Mouse (Mus musculus) small intestine, adult 2 months (tissue): ENCODE results near the gene Prg2. TPM values are rescaled to one million over a fixed set of nuclear protein-coding genes. Genes with fewer than 3 reads are reported as not detected.
A peak's percentile ranks its signal among the peaks of the same experiment; 100 is the strongest.

Experiments used
- H3K27ac ChIP-seq: fragments of 200-500 bp; 2 replicates; pipeline ENCODE4 v1.5.1; 2012; ENCODE audit warnings: low read depth, low read length, control low read depth, inconsistent platforms; ENCODE audit not compliant: insufficient read depth
- H3K27me3 ChIP-seq: fragments of 200-500 bp; 2 replicates; pipeline ENCODE4 v1.6.1; 2012; ENCODE audit warnings: mild to moderate bottlenecking, moderate library complexity, low read length, inconsistent platforms; ENCODE audit not compliant: control insufficient read depth, insufficient read depth
- H3K36me3 ChIP-seq: fragments of 200-500 bp; 2 replicates; pipeline ENCODE4 v1.6.1; 2012; ENCODE audit warnings: mild to moderate bottlenecking, low read length, control low read depth, inconsistent platforms; ENCODE audit not compliant: control insufficient read depth, insufficient read depth
- H3K4me1 ChIP-seq: fragments of 200-500 bp; 2 replicates; pipeline ENCODE4 v1.6.1; 2012; ENCODE audit warnings: low read length, inconsistent platforms, mixed read lengths; ENCODE audit not compliant: control insufficient read depth, insufficient read depth, insufficient read length
- H3K4me3 ChIP-seq: fragments of 200-500 bp; 2 replicates; pipeline ENCODE4 v1.5.1; 2012; ENCODE audit warnings: low read depth, mild to moderate bottlenecking, control low read depth, inconsistent platforms, low read length, moderate library complexity
- CTCF ChIP-seq: fragments of 200-500 bp; IDR thresholded peaks from 2 replicates; pipeline ENCODE4 v1.5.1; 2012; ENCODE audit warnings: low read depth, mild to moderate bottlenecking, control low read depth, inconsistent platforms, low read length, moderate library complexity, mixed read lengths; ENCODE audit not compliant: insufficient replicate concordance, insufficient read length; ENCODE audit errors: extremely low read depth
- POLR2A ChIP-seq: fragments of 200-500 bp; IDR thresholded peaks from 2 replicates; pipeline ENCODE4 v1.6.1; 2012; ENCODE audit warnings: low read depth, mild to moderate bottlenecking, control low read depth, inconsistent platforms, low read length, moderate library complexity
- WGBS: fragments of 180-500 bp; shearing (Covaris S2); methylation state at CpG from one replicate; pipeline ENCODE4 v1.1.7; 2018; 5-methylcytosine and 5-hydroxymethylcytosine counted together
- polyA plus RNA-seq: library from polyadenylated mRNA; depleted of rRNA; stranded (reverse); fragments of >200 nt; gene quantifications from 2 replicates; pipeline ENCODE4 v1.2.3, GENCODE M21; 2012

Gene Prg2
- polyA plus RNA-seq, 1 experiment, result 0.49 TPM

DNA sequence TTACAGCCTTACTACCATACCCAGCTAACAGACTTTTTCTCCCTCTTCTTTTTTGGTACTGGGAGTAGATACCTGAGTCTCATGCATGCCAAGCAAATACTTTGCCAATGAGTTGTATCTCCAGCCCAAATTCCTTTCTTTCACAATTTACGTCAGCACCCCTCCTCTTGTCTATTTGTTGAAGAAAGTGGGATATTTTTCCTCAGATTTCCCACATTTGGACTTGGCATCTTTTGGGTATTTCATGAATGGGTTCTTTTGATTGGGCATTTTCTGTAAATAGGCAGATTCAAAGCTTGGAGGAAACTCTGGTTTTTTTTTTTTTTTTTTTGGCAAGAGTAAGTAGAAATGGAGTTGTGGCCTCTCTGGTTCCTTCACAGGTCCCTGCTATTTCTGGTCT is 28.0 kb upstream of the Prg2 start:
- TF ChIP-seq POLR2A, result no peak
- no peak for TF ChIP-seq CTCF
- H3K4me3 ChIP-seq, result no peak overlapping the region
- H3K4me1 ChIP-seq, result no peaks in the 10 kb centered on the region
- 80% methylated on average over 1 of the region's 1 CpGs for WGBS
- H3K27ac ChIP-seq, result no peak overlapping the region
- H3K27me3 ChIP-seq, result no peaks in the 10 kb centered on the region
- no peaks in the 10 kb centered on the region; the same call in 1 of the 2 replicates for H3K36me3 ChIP-seq

DNA sequence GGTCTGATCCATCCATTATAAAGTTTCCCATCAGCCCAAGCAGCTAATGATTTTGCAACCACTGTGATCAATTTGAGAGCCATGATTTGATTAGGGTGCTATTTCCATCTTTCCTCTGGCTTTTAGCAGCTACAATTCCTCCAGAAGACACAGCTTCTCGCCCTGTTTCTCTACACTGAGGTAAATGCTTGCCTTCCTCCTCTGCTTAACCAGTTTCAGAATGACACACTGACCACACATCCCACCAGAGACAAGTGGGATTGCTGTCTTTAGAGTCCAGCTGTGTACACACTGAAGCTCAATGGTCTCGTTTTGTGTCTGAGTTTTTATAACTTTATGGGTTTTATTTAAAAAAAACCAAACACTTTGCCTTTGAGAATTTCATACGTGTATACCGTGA is 27.6 kb upstream of the Prg2 start:
- Histone ChIP-seq H3K4me3 (no peak overlapping the region), H3K4me1 (no peaks in the 10 kb centered on the region), H3K27me3 (no peaks in the 10 kb centered on the region), H3K36me3 (no peaks in the 10 kb centered on the region; the same call in 1 of the 2 replicates), H3K27ac (no peak overlapping the region)
- TF ChIP-seq POLR2A (no peak), CTCF (no peak)
- 35% methylated on average over 4 of the region's 4 CpGs for WGBS

GRCm38 (mm10) chr2:84955435-84955834 is 24.8 kb upstream of the Prg2 start:
- Histone ChIP-seq H3K4me3 (no peak overlapping the region), H3K27ac (no peak overlapping the region), H3K36me3 (no peaks in the 10 kb centered on the region), H3K27me3 (no peaks in the 10 kb centered on the region), H3K4me1 (no peaks in the 10 kb centered on the region)
- TF ChIP-seq POLR2A (no peak), CTCF (no peak)
- 85% methylated on average over 9 of the region's 9 CpGs for WGBS

- no peaks in the 10 kb centered on the region for H3K36me3 ChIP-seq
- WGBS, result 56% methylated on average over 5 of the region's 5 CpGs
- H3K27me3 ChIP-seq, result no peaks in the 10 kb centered on the region
- no peaks in the 10 kb centered on the region for H3K4me1 ChIP-seq
- TF ChIP-seq CTCF (peak; percentile 98), POLR2A (no peak)
- no peak overlapping the region for H3K27ac ChIP-seq
- H3K4me3 ChIP-seq, result no peak overlapping the region
Measured at GRCm38 (mm10) chr2:84956274-84956673, 24.0 kb upstream of the Prg2 start.

DNA sequence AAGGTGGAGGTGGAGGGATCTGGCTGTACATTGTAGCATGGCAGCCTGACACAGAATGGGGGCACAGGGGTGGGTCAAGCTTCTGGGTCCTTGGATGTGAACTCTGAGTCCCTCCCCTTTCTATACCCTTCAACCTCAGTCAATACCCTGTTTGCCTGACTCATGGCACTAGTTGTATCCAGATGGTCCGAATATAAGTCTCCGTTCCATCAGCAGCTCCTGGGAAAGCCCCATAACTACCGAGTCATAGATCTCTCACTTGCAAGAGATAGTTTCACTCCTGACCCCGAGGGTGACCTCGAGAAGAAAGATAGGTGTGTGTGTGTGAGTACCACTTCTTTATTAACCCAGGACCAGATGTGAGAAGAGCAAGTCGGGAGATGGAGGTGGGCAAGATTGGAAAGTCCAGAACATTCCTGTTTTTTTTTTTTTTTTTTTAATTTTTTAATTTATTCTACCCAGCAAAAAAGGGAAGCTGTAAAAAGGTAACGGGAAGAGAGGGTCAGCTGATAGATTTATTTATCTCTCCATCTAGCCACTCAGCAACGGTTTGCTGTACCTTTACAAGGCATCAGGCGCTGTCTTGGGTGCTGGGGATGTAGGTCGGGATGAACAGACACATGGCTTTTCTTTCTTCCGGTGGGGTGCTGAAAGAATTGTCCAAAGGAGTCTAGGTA is 21.5 kb upstream of the Prg2 start:
- H3K4me1 ChIP-seq, result peaks cover 2% of the 10 kb centered on the region
- H3K27me3 ChIP-seq, result no peaks in the 10 kb centered on the region
- no peak for TF ChIP-seq POLR2A
- no peak for TF ChIP-seq CTCF
- H3K27ac ChIP-seq, result no peak overlapping the region
- no peak overlapping the region for H3K4me3 ChIP-seq
- no peaks in the 10 kb centered on the region for H3K36me3 ChIP-seq
- WGBS, result 75% methylated on average over 11 of the region's 11 CpGs

DNA sequence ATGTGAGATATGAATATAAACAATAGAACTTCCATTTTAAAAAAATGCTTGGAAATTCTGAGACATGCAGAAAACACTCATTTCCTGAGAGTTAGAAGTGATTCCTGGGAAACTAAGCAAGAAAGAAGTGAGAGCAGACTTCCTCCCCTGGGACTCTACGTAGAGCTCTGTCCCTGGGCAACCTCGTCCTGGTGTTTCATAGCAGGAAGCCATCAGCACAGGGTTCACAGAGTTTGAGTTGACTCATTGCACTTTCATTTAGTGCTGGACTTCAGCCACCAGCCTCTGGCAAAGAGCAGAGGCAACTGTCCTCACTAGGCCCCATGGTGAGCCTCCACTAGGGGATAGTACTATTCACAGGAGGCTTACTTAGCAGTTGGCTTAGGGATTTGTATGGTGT is 19.0 kb upstream of the Prg2 start:
- H3K36me3 ChIP-seq, result no peaks in the 10 kb centered on the region
- no peak overlapping the region for H3K27ac ChIP-seq
- H3K4me1 ChIP-seq, result peaks cover 2% of the 10 kb centered on the region
- H3K27me3 ChIP-seq, result no peaks in the 10 kb centered on the region
- TF ChIP-seq POLR2A (no peak), CTCF (no peak)
- 6% methylated on average over 2 of the region's 2 CpGs for WGBS
- no peak overlapping the region for H3K4me3 ChIP-seq

DNA sequence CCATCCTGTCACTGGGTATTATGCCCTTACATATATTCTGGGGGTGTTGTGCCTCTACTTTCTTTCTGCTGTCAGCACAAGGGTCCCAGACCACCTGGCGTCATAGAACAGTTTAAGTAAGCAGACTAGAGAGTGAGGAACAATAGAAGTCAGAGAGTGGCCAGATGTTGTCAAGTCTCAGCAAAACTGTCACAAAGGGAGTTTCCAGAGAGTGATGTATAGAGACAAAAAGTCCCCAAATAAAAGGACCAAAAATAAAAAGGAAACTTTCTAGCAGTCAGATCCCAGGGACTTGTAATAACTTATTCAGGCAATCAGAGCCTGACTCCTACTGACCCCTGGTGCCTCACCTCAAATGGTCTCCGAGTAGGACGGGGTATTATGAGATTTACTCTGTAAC is 18.4 kb upstream of the Prg2 start:
- Histone ChIP-seq H3K4me1 (peaks cover 2% of the 10 kb centered on the region), H3K4me3 (no peak overlapping the region), H3K27ac (peak overlapping the region; percentile 45; the same call in 1 of the 2 replicates), H3K36me3 (no peaks in the 10 kb centered on the region), H3K27me3 (no peaks in the 10 kb centered on the region)
- WGBS, result 89% methylated on average over 3 of the region's 3 CpGs
- no peak for TF ChIP-seq POLR2A
- no peak for TF ChIP-seq CTCF
